Mouse (Mus musculus) neural tube, embryonic 15.5 days (tissue): ENCODE measurements at regions not wholly inside any gene's neighbourhood (a gene's known extent, or its start where the extent isn't known, plus 50 kb on each side); places are given as distances from the start of the nearest gene placed in this dataset.
"Not testable (repeated sequence)": the region's sequence is repeated elsewhere in the genome, so short reads cannot be mapped to it uniquely, and the experiment has no call there.

ENCODE experiments used
- ATAC-seq: fragments of 200-750 bp; cut with Nextera tagmentation; 2 replicates; pipeline ENCODE4 v1.8.0; 2017; ENCODE audit warnings: mild to moderate bottlenecking, moderate TSS enrichment, moderate library complexity; ENCODE audit not compliant: low FRiP score
- H3K27ac ChIP-seq: fragments of 300-500 bp; sonication (generic); replicated peaks from 2 replicates; pipeline ENCODE4 v1.5.1; 2015; ENCODE audit warnings: mild to moderate bottlenecking, inconsistent platforms
- H3K27me3 ChIP-seq: fragments of 300-500 bp; sonication (generic); replicated peaks from 2 replicates; pipeline ENCODE4 v1.6.1; 2015; ENCODE audit warnings: inconsistent platforms
- H3K36me3 ChIP-seq: fragments of 300-500 bp; sonication (generic); 2 replicates; pipeline ENCODE4 v1.6.1; 2015; ENCODE audit warnings: inconsistent platforms
- H3K4me1 ChIP-seq: fragments of 300-500 bp; sonication (generic); 2 replicates; pipeline ENCODE4 v1.6.1; 2015; ENCODE audit warnings: inconsistent platforms
- H3K4me2 ChIP-seq: fragments of 300-500 bp; sonication (generic); 2 replicates; pipeline ENCODE4 v1.6.1; 2015; ENCODE audit warnings: inconsistent platforms, mild to moderate bottlenecking, moderate library complexity
- H3K4me3 ChIP-seq: fragments of 300-500 bp; sonication (generic); replicated peaks from 2 replicates; pipeline ENCODE4 v1.5.1; 2015; ENCODE audit warnings: mild to moderate bottlenecking, inconsistent platforms
- H3K9ac ChIP-seq: fragments of 300-500 bp; sonication (generic); replicated peaks from 2 replicates; pipeline ENCODE4 v1.6.1; 2015; ENCODE audit warnings: mild to moderate bottlenecking, inconsistent platforms
- H3K9me3 ChIP-seq: fragments of 300-500 bp; sonication (generic); replicated peaks from 2 replicates; pipeline ENCODE4 v1.6.1; 2016; ENCODE audit warnings: inconsistent platforms
- WGBS: fragments of 180-500 bp; shearing (Covaris S2); methylation state at CpG from one replicate; pipeline ENCODE4 v1.1.7; 2015; ENCODE audit warnings: mixed read lengths; 5-methylcytosine and 5-hydroxymethylcytosine counted together

- ATAC-seq, result no peak
- no peak overlapping the region for H3K4me2 ChIP-seq
- 76% methylated on average over 4 of the region's 4 CpGs for WGBS
- no peaks in the 10 kb centered on the region for H3K36me3 ChIP-seq
- H3K9me3 ChIP-seq, result peaks cover 18% of the 10 kb centered on the region; the same call in 1 of the 2 replicates
- no peak overlapping the region for H3K9ac ChIP-seq
- H3K4me3 ChIP-seq, result no peak overlapping the region
- H3K4me1 ChIP-seq, result no peaks in the 10 kb centered on the region
- H3K27ac ChIP-seq, result no peak overlapping the region
- no peaks in the 10 kb centered on the region for H3K27me3 ChIP-seq
Measured at GRCm38 (mm10) chr12:19125541-19125940, 611.2 kb downstream of the 5730507C01Rik start.

- no peak overlapping the region for H3K27ac ChIP-seq
- no peaks in the 10 kb centered on the region for H3K4me1 ChIP-seq
- H3K4me3 ChIP-seq, result no peak overlapping the region
- no peaks in the 10 kb centered on the region; the same call in 1 of the 2 replicates for H3K9me3 ChIP-seq
- H3K4me2 ChIP-seq, result no peak overlapping the region
- no peak for ATAC-seq
- no peaks in the 10 kb centered on the region for H3K36me3 ChIP-seq
- 14% methylated on average over 35 of the region's 43 CpGs for WGBS
- H3K27me3 ChIP-seq, result no peaks in the 10 kb centered on the region
- H3K9ac ChIP-seq, result no peak overlapping the region
Measured at GRCm38 (mm10) chr12:19175631-19176030, 661.3 kb downstream of the 5730507C01Rik start.

- 94% methylated on average over 5 of the region's 5 CpGs for WGBS
- no peak overlapping the region for H3K27ac ChIP-seq
- H3K4me3 ChIP-seq, result no peak overlapping the region
- H3K36me3 ChIP-seq, result no peaks in the 10 kb centered on the region
- no peak overlapping the region for H3K4me2 ChIP-seq
- H3K4me1 ChIP-seq, result no peaks in the 10 kb centered on the region
- no peaks in the 10 kb centered on the region for H3K27me3 ChIP-seq
- no peak overlapping the region for H3K9ac ChIP-seq
- peaks cover 10% of the 10 kb centered on the region; the same call in 1 of the 2 replicates for H3K9me3 ChIP-seq
- ATAC-seq, result no peak
Measured at GRCm38 (mm10) chr12:19192396-19192795, 678.1 kb downstream of the 5730507C01Rik start.

- not testable (repeated sequence) for H3K27me3 ChIP-seq, H3K4me2 ChIP-seq, H3K4me1 ChIP-seq, H3K4me3 ChIP-seq, H3K27ac ChIP-seq, H3K9me3 ChIP-seq, H3K36me3 ChIP-seq, H3K9ac ChIP-seq, ATAC-seq
- 82% methylated on average over 3 of the region's 3 CpGs for WGBS
Measured at GRCm38 (mm10) chr12:19193041-19193440, 678.7 kb downstream of the 5730507C01Rik start.

GRCm38 (mm10) chr12:19223996-19224395 lies 709.7 kb downstream of the 5730507C01Rik start:
- ATAC-seq, H3K27me3 ChIP-seq, H3K4me2 ChIP-seq, H3K9me3 ChIP-seq, H3K36me3 ChIP-seq, H3K4me1 ChIP-seq, H3K4me3 ChIP-seq, H3K9ac ChIP-seq, H3K27ac ChIP-seq: not testable (repeated sequence)
- 77% methylated on average over 1 of the region's 1 CpGs for WGBS

GRCm38 (mm10) chr12:19246731-19247130 lies 707.6 kb upstream of the Gm21863 start:
- H3K27me3 ChIP-seq, H3K4me2 ChIP-seq, ATAC-seq, H3K36me3 ChIP-seq, H3K27ac ChIP-seq, H3K9ac ChIP-seq, H3K4me3 ChIP-seq, H3K4me1 ChIP-seq, H3K9me3 ChIP-seq: not testable (repeated sequence)
- WGBS, result 93% methylated on average over 23 of the region's 23 CpGs

- H3K9ac ChIP-seq, H3K27me3 ChIP-seq, H3K9me3 ChIP-seq, H3K36me3 ChIP-seq, H3K4me1 ChIP-seq: not testable (repeated sequence)
- Histone ChIP-seq H3K27ac (peak overlapping the region; percentile 58), H3K4me2 (peak overlapping the region; percentile 49), H3K4me3 (peak overlapping the region; percentile 44)
- ATAC-seq, result peak; percentile 92
- WGBS, result 8% methylated on average over 74 of the region's 75 CpGs
Measured at GRCm38 (mm10) chr12:19288271-19288890, 665.9 kb upstream of the Gm21863 start.

GRCm38 (mm10) chr12:19289038-19289437 lies 665.3 kb upstream of the Gm21863 start:
- not testable (repeated sequence) for H3K36me3 ChIP-seq, H3K4me1 ChIP-seq, H3K27me3 ChIP-seq, H3K9me3 ChIP-seq, ATAC-seq
- peak overlapping the region; percentile 44 for H3K4me3 ChIP-seq
- WGBS, result 47% methylated on average over 18 of the region's 18 CpGs
- H3K27ac ChIP-seq, result peak overlapping the region; percentile 58; the same call in 1 of the 2 replicates
- H3K9ac ChIP-seq, result peak overlapping the region; percentile 14; the same call in 1 of the 2 replicates
- peak overlapping the region; percentile 49 for H3K4me2 ChIP-seq

GRCm38 (mm10) chr12:19292068-19292770 lies 662.1 kb upstream of the Gm21863 start:
- H3K4me1 ChIP-seq, ATAC-seq, H3K27me3 ChIP-seq, H3K27ac ChIP-seq, H3K9ac ChIP-seq, H3K9me3 ChIP-seq, H3K36me3 ChIP-seq, H3K4me3 ChIP-seq, H3K4me2 ChIP-seq: not testable (repeated sequence)
- 86% methylated on average over 3 of the region's 3 CpGs for WGBS
